Mouse (Mus musculus) B cell, adult (primary cell): ENCODE data around the gene Entpd6. TPM values are rescaled to one million over a fixed set of nuclear protein-coding genes. Genes with fewer than 3 reads are reported as not detected.

ENCODE experiments used
- total RNA-seq: library from RNA; stranded (reverse); gene quantifications from 4 replicates; pipeline ENCODE4 v1.2.4, GENCODE M21; 2023; ENCODE audit not compliant: inconsistent age

Entpd6 gene
- total RNA-seq: 26.5 to 33.9 TPM (median 27.0 TPM) in 4 replicates

GRCm38 (mm10) chr2:150748854-150749253, at the start of gene Entpd6:
Gene Entpd6, plus strand, starts transcription at chr2:150749042.

GRCm38 (mm10) chr2:150786251-150787180, 37.7 kb downstream of the Entpd6 start, which contains the start of gene Pygb:
Gene Pygb, plus strand, starts transcription at chr2:150786735.

Other genes with a start within 250 kb of the Entpd6 start
- not detected in 4 replicates for gene Cst7, start 178.6 kb upstream of the Entpd6 start, total RNA-seq
- 20.7 to 26.7 TPM (median 23.1 TPM) in 4 replicates for gene Apmap, start 140.5 kb upstream of the Entpd6 start, total RNA-seq
- gene Acss1, start 80.5 kb upstream of the Entpd6 start, total RNA-seq: 75.0 to 91.5 TPM (median 83.6 TPM) in 4 replicates
- gene Vsx1, start 59.7 kb upstream of the Entpd6 start, total RNA-seq: not detected in 4 replicates
- 51.4 to 61.5 TPM (median 57.5 TPM) in 4 replicates for gene Pygb, start 37.7 kb downstream of the Entpd6 start, total RNA-seq
- 54.4 to 65.2 TPM (median 61.0 TPM) in 4 replicates for gene Abhd12, start 155.7 kb downstream of the Entpd6 start, total RNA-seq
- gene Gins1, start 156.4 kb downstream of the Entpd6 start, total RNA-seq: 3.9 to 5.8 TPM (median 5.1 TPM) in 4 replicates